Mouse (Mus musculus) liver (tissue): ENCODE measurements at regions not wholly inside any gene's neighbourhood (a gene's known extent, or its start where the extent isn't known, plus 50 kb on each side); places are given as distances from the start of the nearest gene placed in this dataset.

Experiments used
- DNase-seq: peaks from one replicate; pipeline ENCODE4 v3.0.0-alpha.2; 2020; ENCODE audit warnings: mixed read lengths

DNA sequence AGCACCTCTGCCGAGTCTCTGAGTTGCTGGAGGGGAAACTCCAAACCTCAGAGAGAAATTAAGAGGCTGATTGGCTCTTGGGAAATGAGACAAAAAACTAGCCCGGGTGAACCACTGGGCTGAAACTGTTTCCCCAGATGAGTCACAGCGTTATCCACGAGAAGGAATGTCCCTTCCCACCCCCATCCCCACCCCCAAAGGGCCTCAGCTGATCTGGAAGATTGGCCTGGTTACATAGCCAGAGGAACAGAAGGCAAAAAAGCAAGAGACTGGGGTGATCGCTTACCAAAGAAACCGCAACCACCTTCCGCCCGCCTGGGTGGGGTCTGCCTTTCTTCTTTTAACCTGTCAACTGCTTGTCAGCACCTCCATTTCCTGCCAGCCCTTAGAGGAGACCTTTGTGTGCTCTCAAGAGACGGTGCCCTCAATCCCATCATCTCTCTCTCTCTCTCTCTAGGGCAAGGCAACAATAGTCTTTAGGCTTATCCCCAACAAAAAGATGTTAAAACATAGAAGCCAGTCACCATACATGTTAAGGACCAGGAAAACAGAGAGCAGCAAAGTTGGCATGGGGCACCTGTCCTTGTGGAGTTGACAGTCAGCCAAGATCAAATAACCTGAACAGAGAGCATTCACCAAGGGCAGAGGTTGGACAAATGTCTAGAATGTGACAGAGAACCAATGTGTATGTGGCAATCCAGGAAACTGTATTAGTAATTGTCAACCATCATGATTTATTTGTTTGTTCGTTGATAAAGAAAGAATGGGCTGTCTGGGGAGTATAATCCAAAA is 244.4 kb downstream of the Rplp1 start:
- DNase-seq, result no peak

GRCm38 (mm10) chr9:61668723-61669122 is 245.6 kb downstream of the Rplp1 start:
- DNase-seq, result no peak

DNA sequence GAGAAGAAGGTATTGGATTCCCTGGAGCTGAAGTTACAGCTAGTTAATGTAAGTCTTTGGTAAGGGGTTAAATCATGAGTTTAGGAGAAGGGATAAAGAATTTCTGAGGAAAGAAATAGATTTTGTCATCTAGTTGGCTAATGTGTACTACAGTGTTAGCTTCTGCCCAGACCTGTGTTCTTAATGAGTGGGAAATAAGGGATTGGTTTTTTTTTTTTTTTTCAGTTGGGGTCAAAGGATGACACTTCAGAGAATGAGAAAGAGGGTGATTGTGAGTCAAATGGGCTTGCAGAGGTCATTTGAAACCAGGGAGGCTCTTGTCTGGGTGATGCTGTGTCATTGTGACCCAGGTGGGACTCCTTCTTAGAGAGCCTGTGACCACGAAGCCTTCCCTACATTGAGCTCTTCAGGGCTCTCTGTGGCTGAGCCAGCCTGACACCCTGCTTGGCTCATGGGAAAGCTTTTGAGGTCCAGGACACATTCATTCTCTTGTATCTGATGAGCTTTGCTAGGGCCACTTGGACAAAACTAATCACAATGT is 246.1 kb downstream of the Rplp1 start:
- no peak for DNase-seq

GRCm38 (mm10) chr9:61667453-61668074 is 246.8 kb downstream of the Rplp1 start:
- DNase-seq, result no peak

GRCm38 (mm10) chr9:61666761-61667332 is 247.5 kb downstream of the Rplp1 start:
- DNase-seq, result no peak

DNA sequence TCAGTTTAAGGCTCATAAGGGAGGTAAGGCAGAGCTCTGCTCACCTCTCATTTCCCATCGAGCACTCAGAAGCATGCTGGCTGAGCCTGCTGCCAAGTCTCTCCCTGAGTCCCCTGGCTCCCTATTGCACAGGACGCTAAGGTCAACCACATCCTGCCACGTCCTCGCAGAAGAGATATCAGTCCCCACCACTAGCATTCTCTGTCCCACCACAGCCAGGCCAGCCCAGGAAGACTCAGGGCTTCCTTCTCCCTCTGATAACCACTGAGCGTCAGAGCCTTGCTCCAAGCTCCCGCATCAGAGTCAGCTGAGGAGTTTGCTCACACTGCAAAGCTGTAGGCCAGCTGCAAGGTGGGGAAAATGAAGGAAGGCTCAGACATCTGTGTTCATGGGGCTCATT is 248.2 kb downstream of the Rplp1 start:
- DNase-seq, result peak; percentile 57

DNA sequence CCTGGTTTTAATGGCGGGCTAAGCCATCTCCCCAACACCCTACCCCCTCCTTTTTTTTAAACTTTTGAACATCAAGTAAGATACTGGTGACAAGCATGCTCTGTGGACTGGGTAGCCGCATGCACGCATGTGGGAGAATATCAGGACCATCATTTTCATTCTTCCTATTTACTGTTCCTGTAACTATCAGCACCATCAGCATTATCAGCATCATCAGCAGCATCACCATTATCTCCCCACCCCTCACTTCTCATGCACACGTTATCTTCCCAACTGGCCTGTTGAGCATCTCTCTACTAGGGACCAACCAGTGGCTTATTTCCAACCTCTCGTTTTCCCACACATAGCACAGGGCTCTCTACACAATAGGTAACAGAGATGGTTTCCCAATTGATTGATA is 249.1 kb downstream of the Rplp1 start:
- DNase-seq, result no peak

- no peak for DNase-seq
Observed at GRCm38 (mm10) chr9:61664000-61664622, 250.2 kb downstream of the Rplp1 start.

- DNase-seq, result no peak
Observed at GRCm38 (mm10) chr9:61662055-61663028, 252.0 kb downstream of the Rplp1 start.

- DNase-seq, result no peak
Observed at GRCm38 (mm10) chr9:61660191-61660590, 254.2 kb downstream of the Rplp1 start.

- DNase-seq, result no peak
Observed at GRCm38 (mm10) chr9:61657996-61658395, 256.3 kb downstream of the Rplp1 start.

DNA sequence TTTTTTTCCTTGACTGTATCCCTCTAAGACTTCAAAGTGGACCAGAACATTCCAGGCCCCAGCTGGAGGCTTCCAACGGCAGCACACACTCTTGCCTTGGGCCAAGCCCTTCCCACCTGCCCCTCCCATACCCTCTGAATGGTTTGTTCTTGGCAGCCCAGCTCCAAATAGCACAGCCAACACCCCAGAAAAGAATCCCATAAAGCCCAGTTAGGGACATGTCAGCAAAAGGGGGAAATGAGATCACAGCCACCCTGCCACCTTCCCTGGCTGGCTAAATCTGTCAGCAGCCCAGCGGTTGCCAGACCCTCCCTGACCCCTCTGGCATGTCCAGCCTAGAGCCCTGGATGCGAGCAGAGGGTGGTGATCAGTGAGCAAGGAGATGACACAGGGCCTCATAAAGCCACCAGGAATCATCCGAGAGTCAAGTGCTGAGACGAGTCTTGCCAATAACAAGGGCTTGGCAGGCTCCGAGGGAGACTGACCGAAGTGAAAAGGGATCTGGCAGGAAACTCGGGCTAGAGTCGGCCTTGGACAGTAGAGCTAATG is 258.8 kb downstream of the Rplp1 start:
- DNase-seq, result no peak

DNA sequence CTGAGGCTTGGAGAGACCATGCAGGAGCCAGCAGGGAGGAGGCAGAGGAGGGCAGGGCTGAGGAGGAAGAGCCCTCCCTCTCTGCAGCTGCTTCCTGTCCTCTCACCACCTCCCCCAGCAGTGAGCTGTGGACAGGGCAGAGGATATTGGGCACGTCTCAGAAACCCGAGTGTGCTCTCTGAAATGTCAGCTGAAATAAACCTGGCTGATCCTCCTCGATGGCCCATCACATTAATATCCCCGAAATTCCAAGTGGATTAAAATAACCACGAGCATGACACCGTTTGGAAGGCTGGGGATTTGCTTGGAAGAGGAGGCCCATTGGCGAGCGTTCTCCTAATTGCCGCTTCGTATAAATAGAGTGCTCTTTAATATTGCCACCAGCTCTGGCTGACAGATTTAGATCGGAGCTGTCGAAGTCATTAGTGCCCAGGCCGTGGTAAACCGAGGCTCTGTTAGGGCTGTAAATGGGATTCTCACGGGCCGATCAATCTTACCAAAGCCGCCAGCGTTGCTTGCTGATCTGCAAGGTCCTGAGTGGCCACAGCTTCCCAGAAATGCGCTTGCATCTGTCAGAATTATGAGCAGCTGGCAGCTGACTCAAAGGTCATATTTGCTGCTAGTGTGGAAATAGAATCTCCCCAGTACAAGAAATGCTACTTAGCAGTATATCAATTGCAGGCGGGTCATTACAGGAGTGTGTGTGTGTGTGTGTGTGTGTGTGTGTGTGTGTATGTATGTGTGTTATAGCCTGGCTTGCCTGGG is 268.5 kb downstream of the Rplp1 start:
- DNase-seq, result peak; percentile 12

GRCm38 (mm10) chr9:61640739-61641138 is 268.6 kb downstream of the Tle3 start:
- no peak for DNase-seq

DNA sequence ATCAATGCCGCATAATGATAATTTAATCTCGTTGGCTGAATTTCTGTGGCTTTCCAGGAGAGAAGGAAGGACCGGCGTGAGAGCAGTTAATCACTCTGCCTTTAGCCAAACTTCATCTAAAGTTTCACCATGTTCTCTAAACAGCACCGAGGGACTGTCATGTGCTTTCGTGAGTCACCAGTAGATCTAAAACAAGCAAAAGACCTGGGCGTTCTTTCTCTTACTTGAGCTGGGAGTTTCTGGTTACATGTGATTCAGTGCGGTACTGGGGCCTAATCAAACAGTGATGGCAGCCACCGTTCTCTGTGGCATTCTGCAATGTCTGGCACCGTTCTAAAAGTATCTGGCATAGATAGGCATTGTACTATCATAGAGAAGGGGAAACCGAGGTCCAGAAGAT is 266.7 kb downstream of the Tle3 start:
- DNase-seq, result no peak

GRCm38 (mm10) chr9:61633936-61634335 is 261.8 kb downstream of the Tle3 start:
- no peak for DNase-seq

DNA sequence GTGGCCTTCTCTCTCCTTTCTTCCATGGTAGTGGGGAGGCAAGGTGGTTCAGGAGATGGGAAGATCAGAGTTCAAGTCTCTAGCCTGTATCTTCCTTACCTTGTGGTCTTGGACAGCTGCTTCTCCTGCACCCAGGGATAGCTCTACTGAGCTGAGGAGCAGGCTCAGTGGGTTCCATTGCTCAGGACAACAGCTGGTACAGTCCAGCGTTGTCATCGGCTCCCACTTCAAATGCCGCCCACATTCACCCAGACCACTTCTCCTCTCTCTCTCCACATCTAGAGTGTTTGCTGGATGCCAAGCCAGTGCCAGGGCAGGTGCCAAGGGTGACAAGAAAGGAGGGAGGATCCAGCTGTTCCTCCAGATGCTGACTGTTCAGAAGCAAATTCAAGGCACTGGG is 260.4 kb downstream of the Tle3 start:
- no peak for DNase-seq

- DNase-seq, result no peak
Observed at GRCm38 (mm10) chr9:61631097-61631496, 258.9 kb downstream of the Tle3 start.

GRCm38 (mm10) chr9:61627801-61628574 is 255.8 kb downstream of the Tle3 start:
- DNase-seq, result no peak

DNA sequence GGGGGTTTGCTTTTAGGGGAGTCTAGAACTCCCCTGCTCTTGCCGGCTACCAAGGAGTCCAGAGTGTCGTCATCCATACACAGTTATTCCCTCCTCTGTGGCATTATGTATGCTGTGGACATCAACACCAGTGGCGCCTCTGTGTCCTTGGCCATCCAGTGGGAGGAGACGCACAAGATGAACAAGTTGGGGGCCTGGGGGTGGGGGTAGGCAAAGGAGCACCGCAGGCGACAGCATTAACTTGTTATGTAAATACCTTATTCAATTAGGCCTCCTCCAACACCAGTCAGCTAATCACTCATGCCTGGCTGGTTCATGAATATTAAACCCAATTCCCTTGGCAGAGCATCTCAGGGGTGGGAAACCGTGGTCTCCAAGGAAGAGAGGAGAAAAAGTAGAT is 250.8 kb downstream of the Tle3 start:
- no peak for DNase-seq
